Mouse (Mus musculus): ENCODE data around the gene Ugt2b1. TPM values are rescaled to one million over a fixed set of nuclear protein-coding genes. Genes with fewer than 3 reads are reported as not detected.
"Not testable (repeated sequence)": the region's sequence is repeated elsewhere in the genome, so short reads cannot be mapped to it uniquely, and the experiment has no call there.

Gene Ugt2b1
- not detected for total RNA-seq (2021)
- long read RNA-seq, experiment 1 = 0 reads
- long read RNA-seq, experiment 2 = 0 reads

DNA sequence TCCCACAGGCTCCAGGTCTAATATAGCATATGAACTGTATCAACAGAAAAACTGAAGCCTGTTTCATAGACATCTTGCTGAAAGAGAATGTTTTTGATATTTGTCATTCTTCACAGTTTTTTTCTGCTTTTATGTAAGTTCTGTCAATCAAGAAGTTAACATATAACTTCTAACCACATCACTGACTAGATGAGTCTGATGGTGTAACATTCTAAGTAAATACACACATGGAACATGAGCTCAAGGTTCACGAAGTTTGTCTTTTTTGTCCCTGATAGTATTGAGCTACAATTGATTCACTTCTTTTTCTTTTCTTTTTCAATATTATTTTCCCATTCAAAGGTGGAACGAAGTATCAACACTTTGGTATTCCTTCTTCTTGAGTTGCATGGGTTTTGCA lies at the start of gene Ugt2b1:
TSS of gene Ugt2b1 (minus strand) at position 105 of the 400 bp plus-strand sequence.
- no peak for DNase-seq (ENCODE audit: low spot score in 2 of 2)

DNA sequence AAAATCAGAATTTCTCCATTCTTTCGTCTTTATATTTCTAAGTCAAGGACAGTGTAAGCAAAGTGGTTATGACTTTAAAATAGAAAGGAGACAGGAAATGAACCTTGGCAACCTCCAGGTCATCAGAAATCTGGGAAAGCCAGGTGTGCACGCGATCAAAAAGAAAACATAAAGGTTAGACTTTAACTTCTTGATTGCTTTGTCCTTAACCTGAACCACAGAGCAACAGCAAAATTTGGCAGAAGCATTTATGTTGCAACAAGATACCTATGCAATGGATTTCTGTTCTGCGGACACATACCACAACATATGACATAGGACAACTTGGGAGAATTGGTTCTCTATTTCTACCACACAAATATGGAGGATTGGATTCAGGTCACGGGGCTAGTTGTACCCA lies 40.9 kb upstream of the Ugt2b1 start:
- not testable (repeated sequence) for DNase-seq (ENCODE audit: low spot score in 2 of 2)

DNA sequence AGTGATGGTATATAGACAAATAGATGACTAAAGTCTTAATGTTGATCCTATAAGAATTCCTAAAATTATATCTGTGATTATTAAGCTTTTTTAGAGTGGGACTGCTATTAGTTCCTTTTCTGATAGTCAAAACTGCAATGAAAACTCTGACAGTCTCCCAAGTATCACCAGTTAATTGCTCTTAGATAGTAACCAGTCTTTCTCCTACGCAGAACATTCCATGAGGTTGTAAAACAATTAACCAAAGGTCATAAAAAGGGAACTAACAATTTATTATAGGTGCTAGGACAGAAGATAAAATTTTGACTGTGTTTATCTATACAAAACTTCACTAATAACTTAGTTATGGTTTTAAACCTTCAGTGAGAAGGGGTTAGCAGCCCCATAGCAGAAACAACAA lies 36.5 kb upstream of the Ugt2b1 start:
- DNase-seq (ENCODE audit: low spot score in 2 of 2) = not testable (repeated sequence)

DNA sequence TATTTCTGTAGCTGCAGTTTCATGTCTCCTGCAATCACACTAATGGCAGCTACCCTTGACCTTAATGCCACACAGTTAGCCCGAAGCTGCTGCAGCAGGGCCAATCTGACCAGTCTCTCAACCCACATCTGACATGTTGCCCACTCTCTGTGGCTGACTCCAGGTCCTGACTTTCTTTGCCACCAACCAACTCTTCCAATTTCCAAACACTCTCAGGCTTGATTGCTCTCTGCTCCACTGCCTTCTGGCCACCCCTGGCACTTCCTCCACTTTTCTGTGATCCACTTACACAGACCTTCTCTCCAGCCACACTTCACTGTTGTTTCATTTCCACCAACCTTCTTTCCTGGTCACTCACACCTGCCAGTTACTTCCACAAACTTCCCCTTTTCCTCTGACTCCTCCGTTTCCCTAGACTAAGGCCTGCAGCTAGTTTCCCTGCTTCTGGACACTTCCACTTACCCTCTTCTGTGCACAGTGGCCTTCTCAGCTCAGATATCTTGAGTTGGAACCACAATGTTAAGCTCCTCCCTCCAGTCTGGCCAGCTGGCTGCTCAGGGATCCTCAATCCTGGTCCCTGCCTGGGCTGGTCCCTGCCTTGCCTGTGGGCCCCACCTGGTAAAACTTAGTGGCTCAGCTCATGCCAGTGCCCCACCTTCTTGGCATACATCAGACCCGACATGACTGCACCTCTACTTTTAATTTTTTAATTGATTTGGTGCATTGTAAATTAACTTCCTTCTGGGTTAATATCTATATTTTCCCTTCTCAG lies 35.4 kb upstream of the Ugt2b1 start:
- DNase-seq (ENCODE audit: low spot score in 2 of 2) = no peak

DNA sequence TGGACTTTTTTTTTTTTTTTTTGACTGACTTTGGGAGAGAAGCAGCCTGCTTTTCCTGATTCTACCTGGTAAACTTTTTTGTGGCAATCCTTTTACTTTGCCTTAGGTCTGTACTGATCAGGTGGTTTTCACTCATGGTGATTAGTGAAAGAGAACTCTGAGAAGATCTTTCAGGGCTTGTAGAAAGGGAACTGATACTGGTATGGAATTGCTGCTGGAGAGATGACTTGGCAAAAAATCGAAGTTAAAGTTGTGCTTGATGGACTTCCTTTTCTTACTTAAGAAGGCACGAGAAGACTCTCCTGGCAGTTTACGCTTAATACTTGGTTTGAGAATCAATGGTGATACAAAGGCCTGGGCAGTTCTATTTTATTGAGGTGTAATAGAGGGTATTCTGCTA lies 34.2 kb upstream of the Ugt2b1 start:
- no peak for DNase-seq (ENCODE audit: low spot score in 2 of 2)

DNA sequence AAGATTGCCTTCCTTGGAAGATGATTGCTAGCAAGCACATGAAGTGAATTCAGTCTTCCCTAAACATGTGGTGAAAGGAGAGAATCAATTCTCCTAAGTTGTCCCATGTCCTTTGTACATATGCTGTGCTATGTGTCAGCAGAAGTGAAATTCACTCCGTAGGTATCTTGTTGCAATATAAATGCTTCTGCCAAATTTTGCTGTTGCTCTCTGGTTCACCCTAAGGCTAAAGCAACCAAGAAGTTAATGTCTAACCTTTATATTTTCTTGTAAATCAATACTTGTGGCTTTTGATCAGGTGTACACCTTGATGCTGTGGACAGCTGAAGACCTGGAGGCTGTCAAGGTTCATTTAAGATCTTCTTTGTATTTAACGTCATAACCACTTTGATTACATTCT lies 15.8 kb upstream of the Ugt2b1 start:
- no peak for DNase-seq (ENCODE audit: low spot score in 2 of 2)

DNA sequence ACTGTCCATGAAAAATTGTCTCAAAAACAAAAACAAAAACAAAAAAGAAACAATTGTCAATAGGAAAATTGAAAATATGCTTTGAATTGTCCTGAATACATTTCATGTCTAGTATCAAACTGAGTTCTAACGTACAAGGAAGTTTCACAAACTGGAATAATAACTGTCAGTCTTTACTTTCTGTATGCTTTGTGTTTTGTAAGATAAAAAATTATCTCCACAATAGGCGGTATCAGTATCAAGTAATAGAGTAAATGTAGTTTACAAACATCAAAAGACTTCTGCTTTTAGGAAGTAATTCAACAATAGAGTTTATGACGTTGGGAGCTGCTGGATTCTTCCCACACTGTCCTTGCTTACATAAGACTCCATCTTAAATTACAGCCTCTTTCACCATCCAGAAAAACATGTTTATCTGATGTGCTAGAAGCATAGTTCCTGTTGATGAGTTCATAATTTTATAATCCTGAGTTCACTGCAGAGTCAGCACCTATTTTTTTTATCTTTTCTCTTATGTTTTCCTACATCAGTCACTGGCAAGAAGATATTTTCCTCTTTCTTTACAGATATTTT lies 5.6 kb downstream of the Ugt2b1 start:
- no peak for DNase-seq (ENCODE audit: low spot score in 2 of 2)

DNA sequence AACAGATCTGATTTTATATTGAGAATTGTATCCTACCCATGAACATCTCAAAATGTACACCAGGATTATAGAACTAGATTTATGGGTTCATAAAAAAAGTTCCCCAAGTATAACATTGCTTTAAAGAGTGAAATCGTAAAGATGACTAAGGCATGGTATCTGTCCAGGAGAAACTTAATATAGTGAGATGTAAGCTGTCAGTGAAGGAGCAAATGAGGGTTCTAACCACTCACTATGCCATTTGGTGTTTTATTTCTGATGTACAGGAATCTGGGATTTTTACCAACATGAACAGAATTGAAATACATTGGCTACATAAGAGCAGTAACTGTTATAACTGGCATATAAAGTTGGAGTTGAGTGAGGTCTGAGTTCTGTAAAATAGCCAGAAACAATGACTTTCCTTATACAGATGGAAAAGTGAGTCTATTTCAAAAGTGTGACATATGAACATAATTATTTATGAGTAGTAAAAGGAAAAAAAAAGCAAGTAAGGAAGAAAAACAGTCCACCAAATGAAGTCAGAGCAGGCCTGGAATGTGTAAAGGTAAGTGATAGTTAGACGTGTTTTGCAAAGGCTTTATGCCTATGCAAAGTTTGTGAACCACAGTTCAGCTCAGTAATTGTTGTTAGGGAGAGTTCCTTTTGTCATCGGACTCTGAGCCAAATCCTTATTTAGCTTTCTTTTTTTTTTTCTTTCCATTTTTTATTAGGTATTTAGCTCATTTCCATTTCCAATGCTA lies 14.8 kb downstream of the Ugt2b1 start:
- DNase-seq (ENCODE audit: low spot score in 2 of 2) = no peak

DNA sequence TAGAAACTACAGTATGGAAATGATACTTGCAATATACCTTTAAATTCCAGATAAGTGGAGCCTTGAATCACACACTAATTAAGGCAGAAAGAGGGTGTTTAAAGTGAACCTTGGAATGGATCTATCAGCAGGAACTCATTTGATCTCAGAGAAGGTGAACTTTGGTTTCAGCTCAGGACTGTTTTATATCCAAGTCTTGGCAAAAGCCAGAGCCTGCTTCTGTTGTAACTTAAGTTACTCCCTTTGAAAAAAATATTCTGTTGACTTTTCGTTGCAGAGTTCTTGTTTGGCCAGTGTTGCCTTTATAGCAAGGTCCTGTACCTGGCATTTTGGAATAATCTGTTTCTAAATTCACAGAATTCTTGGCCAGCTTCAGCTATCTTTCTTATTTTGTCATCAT lies 15.6 kb downstream of the Ugt2b1 start:
- DNase-seq (ENCODE audit: low spot score in 2 of 2) = no peak

DNA sequence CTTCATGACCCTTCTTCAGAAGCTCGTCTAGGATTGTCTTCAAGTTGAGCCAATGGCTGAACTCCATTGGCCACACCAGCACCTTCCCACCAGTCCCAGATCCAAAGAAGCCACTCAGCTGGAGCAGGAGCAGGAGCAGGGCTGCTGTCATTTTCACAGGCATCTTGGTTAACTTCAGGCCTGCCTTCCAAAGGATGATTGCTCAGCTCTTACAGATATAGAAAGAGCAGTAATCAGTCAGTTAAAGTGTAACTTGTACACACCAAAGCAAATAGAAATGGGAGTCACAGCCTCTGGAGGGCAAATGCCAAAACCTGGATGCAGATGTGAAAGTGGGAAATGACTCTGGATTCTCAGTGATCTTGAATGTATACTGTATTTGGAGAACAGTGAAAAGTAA lies 19.6 kb downstream of the Ugt2b1 start, which contains the start of gene Ugt2b34:
TSS of gene Ugt2b34 (minus strand) at position 180 of the 400 bp plus-strand sequence.
- DNase-seq (ENCODE audit: low spot score in 2 of 2) = no peak

DNA sequence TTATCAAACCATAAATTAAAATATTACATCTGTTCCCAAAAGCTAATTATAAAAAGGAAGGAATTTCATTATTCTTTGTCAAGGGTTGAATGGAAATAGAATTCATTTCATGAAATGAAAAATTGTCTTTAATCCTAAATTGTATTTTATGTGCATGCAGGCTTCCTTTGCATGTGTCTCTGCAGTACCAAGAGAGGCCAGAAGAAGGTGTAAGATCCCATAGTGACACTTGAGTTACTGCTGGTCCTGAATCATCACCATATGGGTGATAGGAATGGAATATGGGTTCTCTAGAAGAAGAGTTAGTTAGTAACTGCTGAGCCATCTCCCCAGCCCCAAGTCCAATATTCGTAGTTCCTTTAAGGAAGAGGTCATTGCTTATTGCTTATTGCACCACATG lies 36.4 kb downstream of the Ugt2b1 start:
- no peak for DNase-seq (ENCODE audit: low spot score in 2 of 2)

DNA sequence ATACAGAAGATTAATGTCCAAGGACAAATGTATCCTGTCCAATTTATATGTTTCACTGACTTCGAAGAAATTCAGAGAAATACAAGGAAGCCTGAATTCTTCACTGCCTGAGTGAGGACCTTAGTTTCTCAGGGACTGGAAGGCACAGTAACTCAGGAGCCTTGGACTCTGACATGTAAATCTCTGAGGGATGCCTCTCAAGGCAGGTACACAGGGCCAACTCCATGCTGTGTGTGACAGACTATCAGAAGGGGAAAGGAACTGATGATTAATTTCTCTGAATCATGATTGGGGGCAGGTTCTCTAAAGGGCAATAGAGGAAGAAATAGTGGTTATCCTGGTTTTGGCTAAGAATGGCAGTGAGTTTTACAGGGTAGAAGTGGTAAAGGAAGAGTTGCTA lies 37.9 kb downstream of the Ugt2b1 start:
- no peak for DNase-seq (ENCODE audit: low spot score in 2 of 2)

DNA sequence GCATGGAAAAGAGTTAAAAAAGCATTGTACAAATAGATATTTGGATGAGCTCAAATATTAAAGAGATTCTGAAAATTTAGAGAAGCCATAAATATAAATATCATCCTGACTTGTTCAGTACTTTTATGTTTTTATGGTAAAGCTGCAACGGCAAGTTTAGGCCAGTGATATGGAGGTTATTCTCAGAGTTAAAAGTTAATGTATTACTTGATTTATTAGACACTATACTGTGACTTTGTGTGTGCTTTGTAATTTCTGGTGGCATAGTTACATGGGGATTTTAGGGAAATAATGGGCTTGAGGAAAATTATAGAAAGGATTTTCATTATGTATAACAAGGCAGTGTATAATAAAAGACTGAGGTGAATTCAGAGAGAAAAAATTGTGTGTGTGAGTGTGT lies 39.2 kb downstream of the Ugt2b1 start:
- DNase-seq (ENCODE audit: low spot score in 2 of 2) = no peak

DNA sequence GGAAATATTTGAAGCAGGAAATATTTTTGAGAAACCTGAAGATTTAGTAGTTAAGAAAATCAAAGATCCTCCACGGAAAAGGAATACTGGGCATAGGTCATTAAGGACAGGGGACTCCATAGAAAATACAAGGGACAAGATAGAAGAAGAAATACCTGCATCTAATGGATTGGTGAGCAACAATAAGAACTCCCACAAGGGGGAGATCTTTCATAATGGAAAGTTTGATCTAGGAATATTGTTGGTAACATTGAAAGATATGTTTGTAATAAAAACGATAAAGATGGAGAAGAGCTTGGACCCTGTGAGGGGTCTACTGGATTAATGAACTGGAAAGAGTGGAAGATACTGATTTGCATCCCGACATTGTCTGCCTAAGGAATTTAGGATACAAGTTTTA lies 39.7 kb downstream of the Ugt2b1 start:
- DNase-seq (ENCODE audit: low spot score in 2 of 2) = no peak

DNA sequence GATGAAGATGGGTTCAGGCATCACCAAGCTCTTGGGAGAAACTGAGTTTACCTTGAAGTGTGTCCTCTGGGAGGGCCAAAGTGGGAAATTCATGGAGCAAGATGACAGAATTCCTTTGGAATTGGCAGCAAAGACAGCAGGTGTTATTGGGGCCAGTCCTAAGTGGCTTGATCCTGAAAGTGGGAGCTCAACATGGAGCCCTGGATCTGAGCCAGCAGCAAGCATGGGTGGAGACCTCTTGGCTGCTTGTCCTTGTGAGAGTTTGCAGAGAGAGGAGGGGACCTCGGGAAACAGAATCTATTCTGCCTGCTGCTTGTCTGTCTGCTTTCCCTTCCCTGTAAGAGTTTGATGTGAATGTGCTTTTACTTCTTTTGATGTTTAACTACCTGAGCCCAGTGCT lies 54.5 kb downstream of the Ugt2b1 start:
- DNase-seq (ENCODE audit: low spot score in 2 of 2) = no peak

Other genes starting within 250 kb of the Ugt2b1 start
- not detected for gene Tmprss11e, start 180.7 kb downstream of the Ugt2b1 start, total RNA-seq (2021)
- 10 to 100 TPM; 58.3 to 72.1 TPM for gene Ythdc1, start 122.3 kb downstream of the Ugt2b1 start, total RNA-seq (2021)
- gene Ugt2b34, start 19.6 kb downstream of the Ugt2b1 start, total RNA-seq (2021) = under 1 TPM in 1 of 2 experiments, not detected in 1; 0.23 TPM
- gene Ugt2b35, start 74.3 kb upstream of the Ugt2b1 start, total RNA-seq (2021) = under 1 TPM in 1 of 2 experiments, not detected in 1; 0.10 TPM
- not detected for gene Ugt2b36, start 166.0 kb upstream of the Ugt2b1 start, total RNA-seq (2021)
- gene Ugt2b5, start 213.8 kb upstream of the Ugt2b1 start, total RNA-seq (2021) = not detected

All from adrenal gland, adult 18-20 months (tissue).